Mouse (Mus musculus): Measurements from ENCODE around the gene Kat2a. TPM values are rescaled to one million over a fixed set of nuclear protein-coding genes. Genes with fewer than 3 reads are reported as not detected.

Kat2a gene
- polyA plus RNA-seq, 1 experiment from 2014 or later = 12.0 TPM

DNA sequence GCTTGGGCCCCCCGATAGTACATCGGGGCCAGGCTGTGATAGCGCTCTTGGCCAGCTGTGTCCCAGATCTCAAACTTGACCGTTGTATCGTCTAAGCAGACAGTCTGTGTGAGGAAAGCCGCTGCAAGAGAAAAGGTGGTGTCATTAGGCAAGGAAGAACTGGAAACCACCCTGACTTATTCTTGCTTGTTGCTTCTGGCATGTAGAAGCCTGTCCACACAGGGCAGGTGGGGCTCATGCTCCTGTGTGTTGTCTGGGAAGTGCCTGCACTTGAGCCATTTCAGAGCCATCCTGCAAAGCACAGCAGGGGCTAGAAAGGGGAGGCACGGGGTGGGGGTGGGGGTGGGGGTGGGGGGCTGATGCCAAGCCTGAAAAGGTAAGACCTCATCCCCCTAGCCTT, 6.2 kb upstream of the Kat2a start:
- Histone ChIP-seq H3K9me3 (replicated peaks; ENCODE audit: control insufficient read depth, low read length) (no peaks in the 10 kb centered on the region), H3K36me3 (ENCODE audit: control insufficient read depth, insufficient read depth) (peaks cover 47% of the 10 kb centered on the region), H3K27ac (ENCODE audit: low read length) (no peak overlapping the region), H3K9ac (ENCODE audit: low read depth, low read length) (no peak overlapping the region), H3K4me1 (ENCODE audit: control insufficient read depth, low read depth, low read length) (peaks cover 46% of the 10 kb centered on the region), H3K27me3 (ENCODE audit: control insufficient read depth, insufficient read depth, low read depth, low read length) (no peaks in the 10 kb centered on the region), H3K4me2 (ENCODE audit: low read depth, low read length) (no peak overlapping the region), H3K4me3 (ENCODE audit: low read depth, low read length) (no peak overlapping the region)
- 87% methylated on average over 7 of the region's 7 CpGs for WGBS (ENCODE audit: insufficient replicate concordance)
- no peak for ATAC-seq (ENCODE audit: low read depth)

DNA sequence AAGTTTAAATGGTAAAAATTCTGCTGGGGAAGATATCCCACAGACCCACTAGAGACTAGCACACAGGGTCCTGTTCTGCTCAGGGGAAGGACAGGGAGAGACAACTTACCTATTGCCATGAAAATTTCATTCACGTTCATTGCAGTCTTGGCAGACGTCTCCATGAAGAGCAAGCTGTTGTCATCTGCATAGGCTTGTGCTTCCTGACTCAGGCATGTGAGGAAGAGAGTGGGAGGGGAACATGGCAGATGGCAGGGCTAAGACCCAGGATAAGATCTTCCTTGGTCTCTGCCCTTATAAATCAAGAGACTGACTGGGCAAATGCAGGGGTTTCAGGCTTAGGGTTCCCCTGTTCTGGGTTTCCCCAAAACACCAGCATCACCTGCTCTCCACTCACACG, 4.4 kb upstream of the Kat2a start:
- H3K27me3 ChIP-seq (ENCODE audit: control insufficient read depth, insufficient read depth, low read depth, low read length) = no peaks in the 10 kb centered on the region
- no peaks in the 10 kb centered on the region for H3K9me3 ChIP-seq (replicated peaks; ENCODE audit: control insufficient read depth, low read length)
- H3K4me2 ChIP-seq (ENCODE audit: low read depth, low read length) = no peak overlapping the region
- no peak overlapping the region for H3K27ac ChIP-seq (ENCODE audit: low read length)
- 77% methylated on average over 3 of the region's 3 CpGs for WGBS (ENCODE audit: insufficient replicate concordance)
- no peak overlapping the region for H3K4me3 ChIP-seq (ENCODE audit: low read depth, low read length)
- H3K4me1 ChIP-seq (ENCODE audit: control insufficient read depth, low read depth, low read length) = peaks cover 47% of the 10 kb centered on the region
- no peak overlapping the region for H3K9ac ChIP-seq (ENCODE audit: low read depth, low read length)
- peaks cover 47% of the 10 kb centered on the region for H3K36me3 ChIP-seq (ENCODE audit: control insufficient read depth, insufficient read depth)
- ATAC-seq (ENCODE audit: low read depth) = no peak

DNA sequence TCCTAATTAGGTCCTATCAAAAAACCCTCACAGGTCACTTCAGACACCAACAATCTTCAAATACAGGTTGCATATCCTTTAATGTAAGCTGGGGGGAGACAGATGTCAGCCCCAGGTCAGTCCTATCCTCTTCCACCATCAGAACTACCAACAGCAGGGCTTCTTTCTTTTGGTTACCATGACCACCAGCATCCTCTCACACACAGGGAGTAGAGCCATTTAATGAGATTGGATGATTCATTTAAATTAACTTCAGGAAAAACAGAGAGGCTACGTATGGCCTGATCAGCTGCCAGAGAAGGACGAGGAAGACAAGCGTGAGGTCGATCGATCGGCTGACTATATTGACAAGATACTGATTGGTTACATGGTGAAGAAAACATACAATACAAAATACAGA, 2.7 kb upstream of the Kat2a start:
- no peak for ATAC-seq (ENCODE audit: low read depth)
- no peak overlapping the region for H3K4me3 ChIP-seq (ENCODE audit: low read depth, low read length)
- peaks cover 47% of the 10 kb centered on the region for H3K36me3 ChIP-seq (ENCODE audit: control insufficient read depth, insufficient read depth)
- H3K9me3 ChIP-seq (replicated peaks; ENCODE audit: control insufficient read depth, low read length) = no peaks in the 10 kb centered on the region
- WGBS (ENCODE audit: insufficient replicate concordance) = 88% methylated on average over 6 of the region's 6 CpGs
- peaks cover 39% of the 10 kb centered on the region for H3K4me1 ChIP-seq (ENCODE audit: control insufficient read depth, low read depth, low read length)
- H3K9ac ChIP-seq (ENCODE audit: low read depth, low read length) = no peak overlapping the region
- no peaks in the 10 kb centered on the region for H3K27me3 ChIP-seq (ENCODE audit: control insufficient read depth, insufficient read depth, low read depth, low read length)
- no peak overlapping the region for H3K27ac ChIP-seq (ENCODE audit: low read length)
- H3K4me2 ChIP-seq (ENCODE audit: low read depth, low read length) = no peak overlapping the region

DNA sequence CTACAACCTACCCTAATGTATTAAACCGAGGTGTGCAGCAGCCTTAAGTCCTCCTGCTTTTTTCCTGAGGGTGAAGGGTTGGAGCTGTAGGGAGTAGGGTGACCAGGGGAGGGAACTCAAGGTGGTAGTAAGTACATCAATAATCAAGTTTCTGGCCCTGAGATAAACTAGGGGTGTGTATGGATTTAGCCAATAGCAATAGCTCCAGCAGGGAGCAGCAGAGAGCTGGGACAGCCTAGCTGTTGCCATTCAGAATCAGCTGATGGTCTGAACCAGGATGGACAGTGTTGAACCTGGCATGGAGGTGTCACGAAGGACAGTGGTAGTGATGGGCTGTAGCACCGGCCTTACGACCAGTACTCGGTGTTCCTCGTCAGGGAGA, 2.3 kb upstream of the Kat2a start:
- peak overlapping the region; percentile 52 for H3K4me3 ChIP-seq (ENCODE audit: low read depth, low read length)
- peaks cover 39% of the 10 kb centered on the region for H3K4me1 ChIP-seq (ENCODE audit: control insufficient read depth, low read depth, low read length)
- no peaks in the 10 kb centered on the region for H3K27me3 ChIP-seq (ENCODE audit: control insufficient read depth, insufficient read depth, low read depth, low read length)
- peak overlapping the region; percentile 85 for H3K27ac ChIP-seq (ENCODE audit: low read length)
- peak overlapping the region; percentile 87 for H3K4me2 ChIP-seq (ENCODE audit: low read depth, low read length)
- peak overlapping the region; percentile 58 for H3K9ac ChIP-seq (ENCODE audit: low read depth, low read length)
- 34% methylated on average over 6 of the region's 6 CpGs for WGBS (ENCODE audit: insufficient replicate concordance)
- ATAC-seq (ENCODE audit: low read depth) = peak; percentile 39
- H3K9me3 ChIP-seq (replicated peaks; ENCODE audit: control insufficient read depth, low read length) = no peaks in the 10 kb centered on the region
- peaks cover 43% of the 10 kb centered on the region for H3K36me3 ChIP-seq (ENCODE audit: control insufficient read depth, insufficient read depth)

DNA sequence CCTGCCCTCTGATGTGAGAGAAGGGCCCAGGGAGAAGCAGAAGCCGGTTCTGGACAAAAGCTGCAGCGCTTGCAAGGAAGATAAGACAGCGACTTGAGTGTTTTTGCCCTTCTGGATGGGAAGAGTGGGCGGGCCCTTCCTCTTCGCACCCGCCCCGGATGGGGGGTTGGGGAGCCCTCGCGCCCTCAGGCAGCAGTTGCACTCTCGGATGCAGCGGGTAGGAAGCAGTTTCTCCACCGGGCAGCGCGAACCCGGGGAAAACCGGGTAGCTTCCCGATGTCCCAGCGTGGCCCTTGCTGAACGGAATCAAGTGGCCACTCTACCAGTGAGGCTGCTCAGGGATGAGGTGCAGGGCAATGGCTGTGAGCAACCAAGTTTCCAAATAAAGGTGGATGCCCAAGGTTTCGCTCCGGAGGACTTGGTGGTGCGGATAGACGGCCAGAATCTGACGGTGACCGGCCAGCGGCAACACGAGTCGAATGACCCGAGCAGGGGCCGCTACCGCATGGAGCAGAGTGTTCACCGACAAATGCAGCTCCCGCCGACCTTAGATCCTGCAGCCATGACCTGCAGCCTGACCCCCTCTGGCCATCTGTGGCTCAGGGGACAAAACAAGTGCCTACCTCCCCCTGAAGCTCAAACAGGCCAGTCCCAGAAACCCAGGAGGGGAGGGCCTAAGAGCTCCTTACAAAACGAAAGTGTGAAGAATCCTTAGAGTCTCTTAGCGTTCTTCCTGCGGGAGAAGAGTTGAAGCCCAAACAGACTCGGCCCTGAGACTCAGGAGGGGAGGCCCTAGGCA, 1.7 kb upstream of the Kat2a start, which contains the start of gene Hspb9:
TSS of gene Hspb9 (plus strand) at position 116 of the 799 bp plus-strand sequence.
- 2% methylated on average over 38 of the region's 38 CpGs for WGBS (ENCODE audit: insufficient replicate concordance)
- H3K36me3 ChIP-seq (ENCODE audit: control insufficient read depth, insufficient read depth) = peaks cover 40% of the 10 kb centered on the region
- peak within 1 kb of the TSS; percentile 52 for H3K4me3 ChIP-seq (ENCODE audit: low read depth, low read length)
- H3K9ac ChIP-seq (ENCODE audit: low read depth, low read length) = peak within 1 kb of the TSS; percentile 58
- peak within 1 kb of the TSS; percentile 85 for H3K27ac ChIP-seq (ENCODE audit: low read length)
- peak within 1 kb of the TSS; percentile 93 for H3K4me2 ChIP-seq (ENCODE audit: low read depth, low read length)
- peaks cover 39% of the 10 kb centered on the region for H3K4me1 ChIP-seq (ENCODE audit: control insufficient read depth, low read depth, low read length)
- peak; percentile 64 for ATAC-seq (ENCODE audit: low read depth)
- no peaks in the 10 kb centered on the region for H3K9me3 ChIP-seq (replicated peaks; ENCODE audit: control insufficient read depth, low read length)
- H3K27me3 ChIP-seq (ENCODE audit: control insufficient read depth, insufficient read depth, low read depth, low read length) = no peaks in the 10 kb centered on the region

DNA sequence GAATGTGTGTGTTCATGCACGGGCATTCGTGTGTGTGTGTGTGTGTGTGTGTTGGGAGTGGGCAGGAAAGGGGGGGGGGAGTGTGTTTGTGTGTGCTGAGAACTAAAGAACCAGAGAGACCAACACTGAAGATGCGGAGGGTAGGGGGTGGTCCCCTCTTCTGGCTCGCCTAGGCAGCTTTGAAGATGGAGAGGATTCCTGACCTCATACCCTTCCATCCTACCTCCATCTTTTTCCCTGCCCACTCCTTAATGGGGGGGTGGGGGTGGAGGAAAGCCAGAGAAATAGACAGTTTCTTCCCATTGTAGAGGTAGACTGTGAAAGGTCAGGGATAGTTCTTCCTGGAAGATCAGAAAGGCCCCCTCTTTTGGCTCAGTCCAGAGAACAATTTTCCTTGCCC, 909 bp upstream of the Kat2a start:
- peak overlapping the region; percentile 58; the same call in 1 of the 2 replicates for H3K9ac ChIP-seq (ENCODE audit: low read depth, low read length)
- 52% methylated on average over 4 of the region's 4 CpGs for WGBS (ENCODE audit: insufficient replicate concordance)

DNA sequence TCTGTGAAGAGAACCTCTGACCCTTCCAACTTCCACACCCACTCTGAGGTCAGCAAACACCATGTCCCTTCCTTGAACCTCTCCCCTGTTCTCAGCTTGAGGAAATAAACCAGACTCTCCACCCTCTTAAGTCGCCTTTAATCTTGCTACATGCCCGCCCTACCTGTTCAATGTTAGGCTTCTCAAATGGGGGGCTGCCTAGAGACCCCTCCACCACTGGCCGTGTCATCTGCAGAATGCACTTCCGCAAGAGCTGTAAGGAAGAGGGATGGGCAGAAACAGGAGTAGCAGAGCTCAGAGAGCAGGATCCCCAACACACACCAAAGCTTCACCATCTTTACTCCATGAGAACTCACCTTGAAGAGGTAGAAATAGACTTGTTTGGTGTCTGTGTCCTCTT, 1.3 kb downstream of the Kat2a start:
- Histone ChIP-seq H3K27ac (ENCODE audit: low read length) (no peak overlapping the region), H3K4me1 (ENCODE audit: control insufficient read depth, low read depth, low read length) (peaks cover 39% of the 10 kb centered on the region), H3K9ac (ENCODE audit: low read depth, low read length) (no peak overlapping the region), H3K27me3 (ENCODE audit: control insufficient read depth, insufficient read depth, low read depth, low read length) (no peaks in the 10 kb centered on the region), H3K9me3 (replicated peaks; ENCODE audit: control insufficient read depth, low read length) (no peaks in the 10 kb centered on the region), H3K4me2 (ENCODE audit: low read depth, low read length) (no peak overlapping the region), H3K4me3 (ENCODE audit: low read depth, low read length) (no peak overlapping the region), H3K36me3 (ENCODE audit: control insufficient read depth, insufficient read depth) (peaks cover 11% of the 10 kb centered on the region)
- no peak for ATAC-seq (ENCODE audit: low read depth)
- WGBS (ENCODE audit: insufficient replicate concordance) = 76% methylated on average over 4 of the region's 4 CpGs

More for the DNA sequence above, 909 bp upstream of the Kat2a start:
- Histone ChIP-seq H3K4me1 (ENCODE audit: control insufficient read depth, low read depth, low read length) (peaks cover 39% of the 10 kb centered on the region), H3K27ac (ENCODE audit: low read length) (peak overlapping the region; percentile 85), H3K36me3 (ENCODE audit: control insufficient read depth, insufficient read depth) (peaks cover 32% of the 10 kb centered on the region), H3K9me3 (replicated peaks; ENCODE audit: control insufficient read depth, low read length) (no peaks in the 10 kb centered on the region), H3K4me3 (ENCODE audit: low read depth, low read length) (peak overlapping the region; percentile 52), H3K27me3 (ENCODE audit: control insufficient read depth, insufficient read depth, low read depth, low read length) (no peaks in the 10 kb centered on the region), H3K4me2 (ENCODE audit: low read depth, low read length) (peak overlapping the region; percentile 87)
- no peak for ATAC-seq (ENCODE audit: low read depth)

DNA sequence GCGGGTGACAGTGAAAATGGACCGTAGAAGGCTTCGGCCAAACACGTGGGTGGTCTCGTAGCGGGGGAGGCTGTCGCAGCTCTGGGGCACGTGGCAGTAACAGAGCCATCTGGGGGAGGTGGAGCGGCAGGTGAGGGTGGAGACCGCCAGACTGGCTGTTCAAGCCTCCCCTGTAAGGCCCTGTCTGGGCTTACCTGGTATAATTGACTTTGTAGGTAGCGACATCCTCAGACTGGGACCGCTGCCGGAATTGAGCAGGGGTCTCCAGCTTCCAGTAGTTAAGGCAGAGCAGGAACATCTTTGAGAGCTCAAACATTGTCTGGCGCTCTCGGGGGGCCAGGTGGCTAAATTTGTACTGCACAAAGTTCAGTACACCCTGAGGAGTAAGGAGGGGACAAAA, 1.7 kb downstream of the Kat2a start:
- 90% methylated on average over 15 of the region's 15 CpGs for WGBS (ENCODE audit: insufficient replicate concordance)
- no peak for ATAC-seq (ENCODE audit: low read depth)
- H3K4me3 ChIP-seq (ENCODE audit: low read depth, low read length) = no peak overlapping the region
- H3K27ac ChIP-seq (ENCODE audit: low read length) = no peak overlapping the region
- no peaks in the 10 kb centered on the region for H3K9me3 ChIP-seq (replicated peaks; ENCODE audit: control insufficient read depth, low read length)
- no peaks in the 10 kb centered on the region for H3K27me3 ChIP-seq (ENCODE audit: control insufficient read depth, insufficient read depth, low read depth, low read length)
- no peak overlapping the region for H3K9ac ChIP-seq (ENCODE audit: low read depth, low read length)
- peaks cover 7% of the 10 kb centered on the region for H3K36me3 ChIP-seq (ENCODE audit: control insufficient read depth, insufficient read depth)
- no peak overlapping the region for H3K4me2 ChIP-seq (ENCODE audit: low read depth, low read length)
- peaks cover 39% of the 10 kb centered on the region for H3K4me1 ChIP-seq (ENCODE audit: control insufficient read depth, low read depth, low read length)

DNA sequence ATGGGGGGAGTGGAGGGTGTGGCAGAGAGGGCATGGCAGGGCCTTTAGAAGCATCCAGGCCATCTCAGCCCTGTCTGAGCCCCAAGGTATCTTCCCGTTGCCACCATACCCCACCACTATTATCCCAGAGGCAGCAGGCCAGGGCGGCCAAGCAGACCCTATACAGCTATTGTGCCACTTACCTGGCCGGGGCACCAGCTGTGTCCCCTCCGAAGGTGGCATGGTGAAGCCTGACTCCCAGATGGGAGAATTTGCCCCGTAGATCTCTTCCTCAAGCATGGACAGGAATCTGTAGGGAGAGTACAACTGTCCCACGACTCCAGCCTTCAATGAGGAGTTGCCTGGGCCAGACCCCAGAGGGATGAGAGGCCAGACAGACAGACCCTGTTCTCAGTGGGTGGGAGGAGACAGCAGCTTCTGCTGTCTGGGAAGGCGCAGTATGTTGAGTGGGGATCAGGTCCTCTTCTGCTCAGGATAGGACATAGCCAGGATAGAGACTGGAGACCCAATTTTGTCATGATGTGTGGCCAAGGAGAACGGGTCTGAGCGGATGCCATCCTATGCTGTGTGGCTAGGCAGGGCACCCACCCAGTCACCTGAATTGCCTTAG, 3.0 kb downstream of the Kat2a start:
- Histone ChIP-seq H3K9me3 (replicated peaks; ENCODE audit: control insufficient read depth, low read length) (no peaks in the 10 kb centered on the region), H3K4me3 (ENCODE audit: low read depth, low read length) (no peak overlapping the region), H3K27me3 (ENCODE audit: control insufficient read depth, insufficient read depth, low read depth, low read length) (no peaks in the 10 kb centered on the region), H3K4me2 (ENCODE audit: low read depth, low read length) (no peak overlapping the region), H3K27ac (ENCODE audit: low read length) (no peak overlapping the region), H3K4me1 (ENCODE audit: control insufficient read depth, low read depth, low read length) (peaks cover 32% of the 10 kb centered on the region), H3K36me3 (ENCODE audit: control insufficient read depth, insufficient read depth) (peaks cover 2% of the 10 kb centered on the region; the same call in 1 of the 2 replicates), H3K9ac (ENCODE audit: low read depth, low read length) (no peak overlapping the region)
- ATAC-seq (ENCODE audit: low read depth) = no peak
- WGBS (ENCODE audit: insufficient replicate concordance) = 81% methylated on average over 9 of the region's 9 CpGs
